Comparison of ENCODE assay signal across 19 mouse cellular contexts in genomic region chr3:123526313-123527067, GRCm38 (mm10).
A peak's percentile ranks its signal among the peaks of the same experiment; 100 is the strongest.
DNase-seq lines count a peak whose midpoint lies in the region; ATAC-seq and TF ChIP-seq lines count a peak whose summit lies in the region.
"Had no signal": no experiment of that assay in that cellular context is flagged by ENCODE, and none has a peak within 500 bp of the region (broad histone marks: within the 10 kb centered on the region; RNA-seq: fewer than 3 reads in every experiment).

No protein-coding gene starts in this region.

- no peak overlapping the region for H3K4me3 ChIP-seq in hindbrain, postnatal 0 days (ENCODE audit: low read length)
- H3K4me3 ChIP-seq in hindbrain, embryonic 10.5 days: no peak overlapping the region
- no peak overlapping the region for H3K4me3 ChIP-seq in midbrain, embryonic 16.5 days (ENCODE audit: low read depth, low read length)
- H3K4me3 ChIP-seq: layer of hippocampus, adult 2 months; limb, embryonic 13.5 days; myocyte had no signal

- no peak overlapping the region for H3K27ac ChIP-seq in hindbrain, postnatal 0 days
- H3K27ac ChIP-seq in hindbrain, embryonic 10.5 days: no peak overlapping the region
- H3K27ac ChIP-seq in midbrain, embryonic 16.5 days (ENCODE audit: low read length): 0 out of 2 replicates have a peak overlapping the region, but pooled peaks have one; percentile 33
- H3K27ac ChIP-seq: hindbrain, embryonic 14.5 days; kidney, postnatal 0 days; layer of hippocampus, adult 2 months; limb, embryonic 13.5 days; liver, embryonic 14.5 days had no signal

- H3K27me3 ChIP-seq in hindbrain, postnatal 0 days (ENCODE audit: insufficient read depth, low read length): no peaks in the 10 kb centered on the region
- H3K27me3 ChIP-seq in hindbrain, embryonic 10.5 days (ENCODE audit: insufficient read depth, poor library complexity, severe bottlenecking): no peaks in the 10 kb centered on the region
- no peaks in the 10 kb centered on the region for H3K27me3 ChIP-seq in midbrain, embryonic 16.5 days (ENCODE audit: control insufficient read depth, insufficient read depth, low read depth, low read length)
- H3K27me3 ChIP-seq: limb, embryonic 13.5 days had no signal

- H3K4me2 ChIP-seq in hindbrain, postnatal 0 days (ENCODE audit: low read depth, low read length): no peak overlapping the region
- H3K4me2 ChIP-seq in midbrain, embryonic 16.5 days (ENCODE audit: low read length): no peak overlapping the region
- H3K4me2 ChIP-seq: hindbrain, embryonic 14.5 days; limb, embryonic 13.5 days had no signal

- TF ChIP-seq CTCF in hindbrain, postnatal 0 days (IDR thresholded peaks at IDR 0.05; ENCODE audit: low read depth): no peak

- 42% methylated on average over 11 of the region's 11 CpGs for WGBS in hindbrain, postnatal 0 days
- 49% methylated on average over 11 of the region's 11 CpGs for WGBS in hindbrain, embryonic 10.5 days
- WGBS in midbrain, embryonic 16.5 days: 31% methylated on average over 11 of the region's 11 CpGs

- H3K9me3 ChIP-seq in hindbrain, postnatal 0 days (ENCODE audit: low read length): no peaks in the 10 kb centered on the region
- H3K9me3 ChIP-seq in hindbrain, embryonic 10.5 days: no peaks in the 10 kb centered on the region
- no peaks in the 10 kb centered on the region for H3K9me3 ChIP-seq in midbrain, embryonic 16.5 days (replicated peaks; ENCODE audit: control insufficient read depth, low read length, poor library complexity, severe bottlenecking)
- H3K9me3 ChIP-seq: G1E; limb, embryonic 13.5 days had no signal

- no peaks in the 10 kb centered on the region for H3K36me3 ChIP-seq in hindbrain, postnatal 0 days (ENCODE audit: insufficient read depth, low read length)
- no peaks in the 10 kb centered on the region for H3K36me3 ChIP-seq in hindbrain, embryonic 10.5 days
- H3K36me3 ChIP-seq in midbrain, embryonic 16.5 days (ENCODE audit: control insufficient read depth, insufficient read depth, low read length): no peaks in the 10 kb centered on the region
- H3K36me3 ChIP-seq: G1E; limb, embryonic 13.5 days had no signal

- H3K9ac ChIP-seq in hindbrain, postnatal 0 days (replicated peaks; ENCODE audit: low read length): no peak overlapping the region
- no peak overlapping the region for H3K9ac ChIP-seq in midbrain, embryonic 16.5 days (ENCODE audit: low read depth, low read length)
- H3K9ac ChIP-seq: hindbrain, embryonic 14.5 days; limb, embryonic 13.5 days; liver, embryonic 14.5 days had no signal

- peak; percentile 35 for DNase-seq in hindbrain, postnatal 0 days (ENCODE audit: low spot score)
- DNase-seq in hindbrain, embryonic 10.5 days (ENCODE audit: low spot score): no peak
- peak; percentile 51 to 65 for DNase-seq in cerebellum, adult 18-20 months
- DNase-seq in cerebellum, postnatal 14 days: peak; percentile 62 to 73
- DNase-seq in heart, postnatal 4 days: no peak
- no peak for DNase-seq in heart, adult 9 months (ENCODE audit: low spot score in 2 of 2)
- DNase-seq: gastrocnemius, postnatal 14 days; right cerebral cortex, postnatal 4 days; thymus, postnatal 25 days had no signal

- ATAC-seq in hindbrain, postnatal 0 days: peak; percentile 61; the same call in 1 of the 2 replicates
- ATAC-seq in midbrain, embryonic 16.5 days: peak; percentile 47; the same call in 1 of the 2 replicates
- ATAC-seq: intestine, postnatal 0 days; lung, postnatal 0 days had no signal

- no peaks in the 10 kb centered on the region for H3K4me1 ChIP-seq in hindbrain, postnatal 0 days (ENCODE audit: insufficient read depth, low read length)
- H3K4me1 ChIP-seq in hindbrain, embryonic 10.5 days (replicated peaks): peaks cover 15% of the 10 kb centered on the region; the same call in 1 of the 2 replicates
- peaks cover 5% of the 10 kb centered on the region; the same call in 1 of the 2 replicates for H3K4me1 ChIP-seq in midbrain, embryonic 16.5 days (ENCODE audit: control insufficient read depth, insufficient read depth, low read length)
- H3K4me1 ChIP-seq: limb, embryonic 13.5 days had no signal

Comparison
In these comparisons a context has a peak if more than half of its experiments do, and no peak if none do; other contexts are left out.
1. DNase-seq: peak in hindbrain, postnatal 0 days (single experiment), cerebellum, adult 18-20 months (2 of 2) and cerebellum, postnatal 14 days (2 of 2); none in hindbrain, embryonic 10.5 days (single experiment), heart, postnatal 4 days (single experiment) and heart, adult 9 months (0 of 2).